Mouse (Mus musculus) embryonic facial prominence, embryonic 15.5 days (tissue): ENCODE results near the gene Dst. TPM values are rescaled to one million over a fixed set of nuclear protein-coding genes. Genes with fewer than 3 reads are reported as not detected.

Source experiments
- ATAC-seq: fragments of 200-750 bp; cut with Nextera tagmentation; 2 replicates; pipeline ENCODE4 v1.8.0; 2017; ENCODE audit warnings: low read depth, moderate TSS enrichment; ENCODE audit not compliant: insufficient number of reproducible peaks, low FRiP score, low TSS enrichment
- H3K27ac ChIP-seq: fragments of 300-500 bp; sonication (generic); replicated peaks from 2 replicates; pipeline ENCODE4 v1.5.1; 2015; ENCODE audit warnings: mild to moderate bottlenecking, inconsistent platforms
- H3K27me3 ChIP-seq: fragments of 300-500 bp; sonication (generic); 2 replicates; pipeline ENCODE4 v1.6.1; 2015; ENCODE audit warnings: inconsistent platforms
- H3K36me3 ChIP-seq: fragments of 300-500 bp; sonication (generic); 2 replicates; pipeline ENCODE4 v1.6.1; 2015; ENCODE audit warnings: mild to moderate bottlenecking, inconsistent platforms
- H3K4me1 ChIP-seq: fragments of 300-500 bp; sonication (generic); 2 replicates; pipeline ENCODE4 v1.6.1; 2015; ENCODE audit warnings: inconsistent platforms
- H3K4me2 ChIP-seq: fragments of 300-500 bp; sonication (generic); replicated peaks from 2 replicates; pipeline ENCODE4 v1.6.1; 2015; ENCODE audit warnings: mild to moderate bottlenecking, inconsistent platforms
- H3K4me3 ChIP-seq: fragments of 300-500 bp; sonication (generic); replicated peaks from 2 replicates; pipeline ENCODE4 v1.5.1; 2015; ENCODE audit warnings: mild to moderate bottlenecking, inconsistent platforms
- H3K9ac ChIP-seq: fragments of 300-500 bp; sonication (generic); 2 replicates; pipeline ENCODE4 v1.6.1; 2015; ENCODE audit warnings: inconsistent platforms
- H3K9me3 ChIP-seq: fragments of 300-500 bp; sonication (generic); replicated peaks from 2 replicates; pipeline ENCODE4 v1.6.1; 2016; ENCODE audit warnings: inconsistent platforms
- WGBS: fragments of 180-500 bp; shearing (Covaris S2); methylation state at CpG from one replicate; pipeline ENCODE4 v1.1.7; 2015; 5-methylcytosine and 5-hydroxymethylcytosine counted together
- polyA plus RNA-seq: library from polyadenylated mRNA; unstranded; fragments of >200 nt; fragmentation: Nextera tagmentation; extraction: Ambion mirVana; gene quantifications from 2 replicates; pipeline ENCODE4 v1.2.1, GENCODE M21; 2015

The Dst gene
- polyA plus RNA-seq, 1 experiment from 2014 or later = 22.8 TPM

- Histone ChIP-seq H3K9me3 (no peaks in the 10 kb centered on the region), H3K4me3 (no peak overlapping the region), H3K27ac (no peak overlapping the region), H3K27me3 (no peaks in the 10 kb centered on the region), H3K9ac (no peak overlapping the region), H3K36me3 (peaks cover 58% of the 10 kb centered on the region), H3K4me1 (no peaks in the 10 kb centered on the region), H3K4me2 (no peak overlapping the region)
- no peak for ATAC-seq
- WGBS = 96% methylated on average over 19 of the region's 19 CpGs
Measured at GRCm38 (mm10) chr1:34179756-34180155, 271.7 kb downstream of the Dst start.

GRCm38 (mm10) chr1:34182406-34183249 lies 274.6 kb downstream of the Dst start:
- Histone ChIP-seq H3K36me3 (peaks cover 47% of the 10 kb centered on the region), H3K27me3 (no peaks in the 10 kb centered on the region), H3K4me3 (no peak overlapping the region), H3K27ac (no peak overlapping the region), H3K4me2 (no peak overlapping the region), H3K9me3 (no peaks in the 10 kb centered on the region), H3K9ac (no peak overlapping the region), H3K4me1 (no peaks in the 10 kb centered on the region)
- 84% methylated on average over 24 of the region's 24 CpGs for whole genome bisulfite sequencing
- ATAC-seq = no peak

GRCm38 (mm10) chr1:34183250-34183926 lies 275.4 kb downstream of the Dst start:
- WGBS = 89% methylated on average over 12 of the region's 12 CpGs
- Histone ChIP-seq H3K4me3 (no peak overlapping the region), H3K27ac (no peak overlapping the region), H3K4me2 (no peak overlapping the region), H3K27me3 (no peaks in the 10 kb centered on the region), H3K9ac (no peak overlapping the region), H3K4me1 (no peaks in the 10 kb centered on the region), H3K9me3 (no peaks in the 10 kb centered on the region), H3K36me3 (peaks cover 40% of the 10 kb centered on the region)
- no peak for ATAC-seq

- Histone ChIP-seq H3K4me2 (no peak overlapping the region), H3K4me3 (no peak overlapping the region), H3K36me3 (peaks cover 40% of the 10 kb centered on the region), H3K4me1 (no peaks in the 10 kb centered on the region), H3K27ac (no peak overlapping the region), H3K9me3 (no peaks in the 10 kb centered on the region), H3K27me3 (no peaks in the 10 kb centered on the region), H3K9ac (no peak overlapping the region)
- 63% methylated on average over 6 of the region's 6 CpGs for WGBS
- no peak for ATAC-seq
Measured at GRCm38 (mm10) chr1:34184266-34184665, 276.2 kb downstream of the Dst start.

GRCm38 (mm10) chr1:34186033-34186432 lies 278.0 kb downstream of the Dst start:
- 77% methylated on average over 6 of the region's 6 CpGs for WGBS

GRCm38 (mm10) chr1:34187501-34187900 lies 279.5 kb downstream of the Dst start:
- no peak overlapping the region for H3K4me3 ChIP-seq
- no peaks in the 10 kb centered on the region for H3K27me3 ChIP-seq
- H3K27ac ChIP-seq = no peak overlapping the region
- H3K9me3 ChIP-seq = no peaks in the 10 kb centered on the region
- H3K9ac ChIP-seq = no peak overlapping the region
- 68% methylated on average over 5 of the region's 5 CpGs for WGBS
- H3K36me3 ChIP-seq = peaks cover 33% of the 10 kb centered on the region; the same call in 1 of the 2 replicates
- no peak overlapping the region for H3K4me2 ChIP-seq
- H3K4me1 ChIP-seq = no peaks in the 10 kb centered on the region
- no peak for ATAC-seq

More at GRCm38 (mm10) chr1:34186033-34186432, 278.0 kb downstream of the Dst start:
- no peak overlapping the region for H3K4me2 ChIP-seq
- no peak for ATAC-seq
- H3K36me3 ChIP-seq = peaks cover 35% of the 10 kb centered on the region
- no peaks in the 10 kb centered on the region for H3K27me3 ChIP-seq
- no peaks in the 10 kb centered on the region for H3K9me3 ChIP-seq
- H3K4me3 ChIP-seq = no peak overlapping the region
- no peaks in the 10 kb centered on the region for H3K4me1 ChIP-seq
- no peak overlapping the region for H3K9ac ChIP-seq
- H3K27ac ChIP-seq = no peak overlapping the region

GRCm38 (mm10) chr1:34188721-34189236 lies 280.8 kb downstream of the Dst start:
- ATAC-seq = no peak
- whole genome bisulfite sequencing = 86% methylated on average over 16 of the region's 16 CpGs
- Histone ChIP-seq H3K9ac (no peak overlapping the region), H3K27ac (no peak overlapping the region), H3K36me3 (peaks cover 42% of the 10 kb centered on the region; the same call in 1 of the 2 replicates), H3K9me3 (no peaks in the 10 kb centered on the region), H3K27me3 (no peaks in the 10 kb centered on the region), H3K4me1 (no peaks in the 10 kb centered on the region), H3K4me3 (no peak overlapping the region), H3K4me2 (no peak overlapping the region)

- ATAC-seq = no peak
- Histone ChIP-seq H3K4me1 (no peaks in the 10 kb centered on the region), H3K27ac (no peak overlapping the region), H3K4me3 (no peak overlapping the region), H3K36me3 (peaks cover 44% of the 10 kb centered on the region; the same call in 1 of the 2 replicates), H3K9me3 (no peaks in the 10 kb centered on the region), H3K4me2 (no peak overlapping the region), H3K9ac (no peak overlapping the region), H3K27me3 (no peaks in the 10 kb centered on the region)
- 79% methylated on average over 14 of the region's 14 CpGs for WGBS
Measured at GRCm38 (mm10) chr1:34189318-34189717, 281.3 kb downstream of the Dst start.

GRCm38 (mm10) chr1:34189970-34190369 lies 281.9 kb downstream of the Dst start:
- no peaks in the 10 kb centered on the region for H3K27me3 ChIP-seq
- H3K4me1 ChIP-seq = no peaks in the 10 kb centered on the region
- ATAC-seq = no peak
- no peak overlapping the region for H3K4me3 ChIP-seq
- H3K9me3 ChIP-seq = no peaks in the 10 kb centered on the region
- H3K9ac ChIP-seq = no peak overlapping the region
- peaks cover 44% of the 10 kb centered on the region; the same call in 1 of the 2 replicates for H3K36me3 ChIP-seq
- no peak overlapping the region for H3K4me2 ChIP-seq
- H3K27ac ChIP-seq = no peak overlapping the region
- 70% methylated on average over 7 of the region's 7 CpGs for WGBS

GRCm38 (mm10) chr1:34192174-34192573 lies 284.1 kb downstream of the Dst start:
- H3K4me3 ChIP-seq = no peak overlapping the region
- H3K4me2 ChIP-seq = no peak overlapping the region
- no peak overlapping the region for H3K9ac ChIP-seq
- no peaks in the 10 kb centered on the region for H3K9me3 ChIP-seq
- no peaks in the 10 kb centered on the region for H3K4me1 ChIP-seq
- no peak for ATAC-seq
- H3K27me3 ChIP-seq = no peaks in the 10 kb centered on the region
- no peak overlapping the region for H3K27ac ChIP-seq
- WGBS = 90% methylated on average over 17 of the region's 17 CpGs
- peaks cover 57% of the 10 kb centered on the region for H3K36me3 ChIP-seq

- Histone ChIP-seq H3K4me1 (no peaks in the 10 kb centered on the region), H3K9me3 (no peaks in the 10 kb centered on the region), H3K27me3 (no peaks in the 10 kb centered on the region), H3K9ac (no peak overlapping the region), H3K4me3 (no peak overlapping the region), H3K4me2 (no peak overlapping the region), H3K36me3 (peaks cover 67% of the 10 kb centered on the region), H3K27ac (no peak overlapping the region)
- no peak for ATAC-seq
- 89% methylated on average over 18 of the region's 18 CpGs for WGBS
Measured at GRCm38 (mm10) chr1:34200791-34201190, 292.8 kb downstream of the Dst start.
